Mouse (Mus musculus) spleen, adult 2 months (tissue): ENCODE measurements around the gene Vmn1r4. TPM values are rescaled to one million over a fixed set of nuclear protein-coding genes. Genes with fewer than 3 reads are reported as not detected.

Experiments
- DNase-seq, 2 experiments: peaks; one replicate each; pipeline versions ENCODE4 v3.0.0 to v3.0.0-alpha.2; 2012 to 2021; ENCODE audit warnings: low spot score in 2 of 2, low read depth in 1 of 2
- H3K27ac ChIP-seq: fragments of 200-500 bp; 2 replicates; pipeline ENCODE4 v1.5.1; 2012; ENCODE audit warnings: low read length, inconsistent platforms; ENCODE audit not compliant: insufficient read depth
- H3K27me3 ChIP-seq: fragments of 200-500 bp; 2 replicates; pipeline ENCODE4 v1.6.1; 2012; ENCODE audit warnings: mild to moderate bottlenecking, moderate library complexity, low read length, inconsistent platforms; ENCODE audit not compliant: control insufficient read depth, insufficient read depth
- H3K36me3 ChIP-seq: fragments of 200-500 bp; 2 replicates; pipeline ENCODE4 v1.6.1; 2012; ENCODE audit warnings: mild to moderate bottlenecking, low read length, inconsistent platforms; ENCODE audit not compliant: control insufficient read depth, insufficient read depth
- H3K4me1 ChIP-seq: fragments of 200-500 bp; 2 replicates; pipeline ENCODE4 v1.6.1; 2011; ENCODE audit warnings: inconsistent platforms; ENCODE audit not compliant: control insufficient read depth, insufficient read depth, insufficient read length
- H3K4me3 ChIP-seq: fragments of 200-500 bp; 2 replicates; pipeline ENCODE4 v1.5.1; 2011; ENCODE audit warnings: mild to moderate bottlenecking, inconsistent platforms; ENCODE audit not compliant: insufficient read depth, insufficient read length; ENCODE audit errors: extremely low read depth
- CTCF ChIP-seq: fragments of 200-500 bp; IDR thresholded peaks from 2 replicates; pipeline ENCODE4 v1.5.1; 2011; ENCODE audit warnings: mild to moderate bottlenecking, inconsistent platforms; ENCODE audit not compliant: insufficient read depth, insufficient read length, insufficient replicate concordance; ENCODE audit errors: extremely low read depth
- POLR2A ChIP-seq: fragments of 200-500 bp; IDR thresholded peaks from 2 replicates; pipeline ENCODE4 v1.6.1; 2011; ENCODE audit warnings: low read depth, low read length, inconsistent platforms
- WGBS: fragments of 180-500 bp; shearing (Covaris S2); methylation state at CpG from one replicate; pipeline ENCODE4 v1.1.7; 2018; 5-methylcytosine and 5-hydroxymethylcytosine counted together
- polyA plus RNA-seq: library from polyadenylated mRNA; depleted of rRNA; stranded (reverse); fragments of >200 nt; gene quantifications from 2 replicates; pipeline ENCODE4 v1.2.3, GENCODE M21; 2012

The Vmn1r4 gene
- polyA plus RNA-seq, 1 experiment, result 0.05 TPM

GRCm38 (mm10) chr6:56913092-56913858 lies 10.5 kb upstream of the Vmn1r4 start:
- DNase-seq, result no peak
- Histone ChIP-seq H3K4me3 (no peak overlapping the region; the same call in 1 of the 2 replicates), H3K4me1 (peaks cover 10% of the 10 kb centered on the region; the same call in 1 of the 2 replicates), H3K36me3 (no peaks in the 10 kb centered on the region), H3K27me3 (no peaks in the 10 kb centered on the region), H3K27ac (no peak overlapping the region)
- WGBS, result 82% methylated on average over 2 of the region's 2 CpGs
- no peak for TF ChIP-seq POLR2A
- TF ChIP-seq CTCF, result no peak

GRCm38 (mm10) chr6:56916279-56916678 lies 7.5 kb upstream of the Vmn1r4 start:
- Histone ChIP-seq H3K4me3 (no peak overlapping the region), H3K36me3 (no peaks in the 10 kb centered on the region), H3K4me1 (peaks cover 10% of the 10 kb centered on the region; the same call in 1 of the 2 replicates), H3K27ac (peak overlapping the region; percentile 23; the same call in 1 of the 2 replicates), H3K27me3 (no peaks in the 10 kb centered on the region)
- WGBS, result 15% methylated on average over 2 of the region's 2 CpGs
- TF ChIP-seq CTCF (no peak), POLR2A (no peak)
- peak in 1 of 2 experiments; percentile 19 for DNase-seq

GRCm38 (mm10) chr6:56917578-56918368 lies 6.0 kb upstream of the Vmn1r4 start:
- Histone ChIP-seq H3K36me3 (no peaks in the 10 kb centered on the region), H3K27me3 (no peaks in the 10 kb centered on the region), H3K4me3 (no peak overlapping the region), H3K4me1 (peaks cover 10% of the 10 kb centered on the region; the same call in 1 of the 2 replicates), H3K27ac (peak overlapping the region; percentile 30; the same call in 1 of the 2 replicates)
- TF ChIP-seq POLR2A (no peak), CTCF (no peak)
- no peak for DNase-seq
- 54% methylated on average over 12 of the region's 12 CpGs for whole genome bisulfite sequencing

GRCm38 (mm10) chr6:56919330-56920044 lies 4.3 kb upstream of the Vmn1r4 start:
- Histone ChIP-seq H3K36me3 (no peaks in the 10 kb centered on the region), H3K4me3 (no peak overlapping the region), H3K27me3 (no peaks in the 10 kb centered on the region), H3K4me1 (peaks cover 10% of the 10 kb centered on the region; the same call in 1 of the 2 replicates), H3K27ac (no peak overlapping the region)
- no peak for DNase-seq
- no peak for TF ChIP-seq POLR2A
- TF ChIP-seq CTCF, result no peak
- WGBS, result 70% methylated on average over 7 of the region's 7 CpGs

GRCm38 (mm10) chr6:56920222-56921092 lies 3.4 kb upstream of the Vmn1r4 start:
- no peak for TF ChIP-seq POLR2A
- Histone ChIP-seq H3K27ac (0 out of 2 replicates have a peak overlapping the region, but pooled peaks have one; percentile 28), H3K27me3 (no peaks in the 10 kb centered on the region), H3K36me3 (no peaks in the 10 kb centered on the region), H3K4me3 (no peak overlapping the region), H3K4me1 (peaks cover 10% of the 10 kb centered on the region; the same call in 1 of the 2 replicates)
- WGBS, result 63% methylated on average over 12 of the region's 12 CpGs
- no peak for DNase-seq

- H3K4me3 ChIP-seq, result peak overlapping the region; percentile 88
- no peaks in the 10 kb centered on the region for H3K36me3 ChIP-seq
- under 1% methylated on average over 25 of the region's 25 CpGs for WGBS
- DNase-seq, result no peak
- no peaks in the 10 kb centered on the region; the same call in 1 of the 2 replicates for H3K4me1 ChIP-seq
- no peak for TF ChIP-seq CTCF
- TF ChIP-seq POLR2A, result no peak
- H3K27ac ChIP-seq, result peak overlapping the region; percentile 84
- no peaks in the 10 kb centered on the region for H3K27me3 ChIP-seq
Observed at GRCm38 (mm10) chr6:56923331-56923725, 487 bp upstream of the Vmn1r4 start.
